Mouse (Mus musculus): Measurements from ENCODE around the gene Fbxl16. TPM values are rescaled to one million over a fixed set of nuclear protein-coding genes. Genes with fewer than 3 reads are reported as not detected.
A peak's percentile ranks its signal among the peaks of the same experiment; 100 is the strongest.

Gene Fbxl16
- polyA plus RNA-seq, 1 experiment from 2014 or later, result 16.7 TPM

GRCm38 (mm10) chr17:25867836-25868600 is 59.1 kb downstream of the Fbxl16 start:
- H3K27me3 ChIP-seq (ENCODE audit: insufficient read depth, poor library complexity, severe bottlenecking), result 0 out of 2 replicates have a peak, but pooled peaks cover 2% of the 10 kb centered on the region
- WGBS, result 1% methylated on average over 42 of the region's 42 CpGs
- peak; percentile 66 for DNase-seq (ENCODE audit: low spot score)
- no peaks in the 10 kb centered on the region for H3K36me3 ChIP-seq
- H3K4me1 ChIP-seq (replicated peaks), result peaks cover 32% of the 10 kb centered on the region
- peak overlapping the region; percentile 90 for H3K4me3 ChIP-seq
- H3K9me3 ChIP-seq, result no peaks in the 10 kb centered on the region
- H3K27ac ChIP-seq, result peak overlapping the region; percentile 85

- WGBS, result under 1% methylated on average over 24 of the region's 24 CpGs
- H3K9me3 ChIP-seq, result no peaks in the 10 kb centered on the region
- DNase-seq (ENCODE audit: low spot score), result peak; percentile 80
- peak within 1 kb of the TSS; percentile 85 for H3K27ac ChIP-seq
- 0 out of 2 replicates have a peak, but pooled peaks cover 2% of the 10 kb centered on the region for H3K27me3 ChIP-seq (ENCODE audit: insufficient read depth, poor library complexity, severe bottlenecking)
- no peaks in the 10 kb centered on the region for H3K36me3 ChIP-seq
- peaks cover 36% of the 10 kb centered on the region for H3K4me1 ChIP-seq (replicated peaks)
- peak within 1 kb of the TSS; percentile 90 for H3K4me3 ChIP-seq
Observed at GRCm38 (mm10) chr17:25868601-25869191, 59.8 kb downstream of the Fbxl16 start, which contains the start of gene Mcrip2. Gene Mcrip2, minus strand, starts transcription at chr17:25868764.

- H3K9me3 ChIP-seq, result no peaks in the 10 kb centered on the region
- WGBS, result 91% methylated on average over 8 of the region's 8 CpGs
- 0 out of 2 replicates have a peak, but pooled peaks cover 2% of the 10 kb centered on the region for H3K27me3 ChIP-seq (ENCODE audit: insufficient read depth, poor library complexity, severe bottlenecking)
- H3K27ac ChIP-seq, result no peak overlapping the region
- DNase-seq (ENCODE audit: low spot score), result no peak
- peaks cover 44% of the 10 kb centered on the region for H3K4me1 ChIP-seq (replicated peaks)
- no peaks in the 10 kb centered on the region for H3K36me3 ChIP-seq
- H3K4me3 ChIP-seq, result no peak overlapping the region
Observed at GRCm38 (mm10) chr17:25869498-25869897, 60.6 kb downstream of the Fbxl16 start.

GRCm38 (mm10) chr17:25869954-25870353 is 61.1 kb downstream of the Fbxl16 start:
- 84% methylated on average over 2 of the region's 2 CpGs for WGBS
- no peak overlapping the region for H3K27ac ChIP-seq

More at GRCm38 (mm10) chr17:25869954-25870353, 61.1 kb downstream of the Fbxl16 start:
- Histone ChIP-seq H3K27me3 (ENCODE audit: insufficient read depth, poor library complexity, severe bottlenecking) (0 out of 2 replicates have a peak, but pooled peaks cover 2% of the 10 kb centered on the region), H3K9me3 (no peaks in the 10 kb centered on the region), H3K4me3 (no peak overlapping the region), H3K36me3 (no peaks in the 10 kb centered on the region), H3K4me1 (replicated peaks) (peaks cover 45% of the 10 kb centered on the region)
- no peak for DNase-seq (ENCODE audit: low spot score)

Other genes starting within 250 kb of the Fbxl16 start
- 9.1 and 10.7 TPM in 2 replicates for gene Sox8, start 238.4 kb upstream of the Fbxl16 start, polyA plus RNA-seq (2016; fragmentation: Nextera tagmentation; extraction: Ambion mirVana)
- 27.3 and 29.4 TPM in 2 replicates for gene Lmf1, start 230.0 kb upstream of the Fbxl16 start, polyA plus RNA-seq (2016; fragmentation: Nextera tagmentation; extraction: Ambion mirVana)
- gene Gng13, start 91.9 kb upstream of the Fbxl16 start, polyA plus RNA-seq (2016; fragmentation: Nextera tagmentation; extraction: Ambion mirVana), result 2.4 and 4.4 TPM in 2 replicates
- 47.2 and 60.4 TPM in 2 replicates for gene Chtf18, start 81.7 kb upstream of the Fbxl16 start, polyA plus RNA-seq (2016; fragmentation: Nextera tagmentation; extraction: Ambion mirVana)
- gene Rpusd1, start 81.4 kb upstream of the Fbxl16 start, polyA plus RNA-seq (2016; fragmentation: Nextera tagmentation; extraction: Ambion mirVana), result 22.2 and 24.8 TPM in 2 replicates
- gene Mslnl, start 73.0 kb upstream of the Fbxl16 start, polyA plus RNA-seq (2016; fragmentation: Nextera tagmentation; extraction: Ambion mirVana), result not detected in 2 replicates
- 0.33 TPM in 1 of 2 replicates, not detected in the other for gene Msln, start 54.7 kb upstream of the Fbxl16 start, polyA plus RNA-seq (2016; fragmentation: Nextera tagmentation; extraction: Ambion mirVana)
- gene Narfl, start 35.3 kb upstream of the Fbxl16 start, polyA plus RNA-seq (2016; fragmentation: Nextera tagmentation; extraction: Ambion mirVana), result 25.3 and 25.7 TPM in 2 replicates
- gene Haghl, start 23.4 kb upstream of the Fbxl16 start, polyA plus RNA-seq (2016; fragmentation: Nextera tagmentation; extraction: Ambion mirVana), result 68.1 and 88.5 TPM in 2 replicates
- 0.95 and 1.2 TPM in 2 replicates for gene Ccdc78, start 22.5 kb upstream of the Fbxl16 start, polyA plus RNA-seq (2016; fragmentation: Nextera tagmentation; extraction: Ambion mirVana)
- 68.1 and 76.0 TPM in 2 replicates for gene Fam173a, start 16.2 kb upstream of the Fbxl16 start, polyA plus RNA-seq (2016; fragmentation: Nextera tagmentation; extraction: Ambion mirVana)
- gene AC134908.4, start 13.4 kb upstream of the Fbxl16 start, polyA plus RNA-seq (2016; fragmentation: Nextera tagmentation; extraction: Ambion mirVana), result 3.4 and 4.5 TPM in 2 replicates
- 174 and 193 TPM in 2 replicates for gene Metrn, start 11.9 kb upstream of the Fbxl16 start, polyA plus RNA-seq (2016; fragmentation: Nextera tagmentation; extraction: Ambion mirVana)
- gene Wdr24, start 14.5 kb downstream of the Fbxl16 start, polyA plus RNA-seq (2016; fragmentation: Nextera tagmentation; extraction: Ambion mirVana), result 30.1 and 30.7 TPM in 2 replicates
- 51.5 and 64.3 TPM in 2 replicates for gene Jmjd8, start 19.8 kb downstream of the Fbxl16 start, polyA plus RNA-seq (2016; fragmentation: Nextera tagmentation; extraction: Ambion mirVana)
- 360 and 390 TPM in 2 replicates for gene Stub1, start 24.3 kb downstream of the Fbxl16 start, polyA plus RNA-seq (2016; fragmentation: Nextera tagmentation; extraction: Ambion mirVana)
- 1.7 and 3.1 TPM in 2 replicates for gene Rhbdl1, start 28.2 kb downstream of the Fbxl16 start, polyA plus RNA-seq (2016; fragmentation: Nextera tagmentation; extraction: Ambion mirVana)
- 1.5 and 3.1 TPM in 2 replicates for gene Gm20683, start 32.7 kb downstream of the Fbxl16 start, polyA plus RNA-seq (2016; fragmentation: Nextera tagmentation; extraction: Ambion mirVana)
- 18.8 and 28.5 TPM in 2 replicates for gene Rhot2, start 35.8 kb downstream of the Fbxl16 start, polyA plus RNA-seq (2016; fragmentation: Nextera tagmentation; extraction: Ambion mirVana)
- 46.0 and 54.4 TPM in 2 replicates for gene Wdr90, start 52.4 kb downstream of the Fbxl16 start, polyA plus RNA-seq (2016; fragmentation: Nextera tagmentation; extraction: Ambion mirVana)
- gene Mcrip2, start 59.7 kb downstream of the Fbxl16 start, polyA plus RNA-seq (2016; fragmentation: Nextera tagmentation; extraction: Ambion mirVana), result 10.6 and 14.7 TPM in 2 replicates
- 69.9 and 73.9 TPM in 2 replicates for gene Mettl26, start 66.0 kb downstream of the Fbxl16 start, polyA plus RNA-seq (2016; fragmentation: Nextera tagmentation; extraction: Ambion mirVana)
- 5.8 and 26.3 TPM in 2 replicates for gene Wfikkn1, start 71.8 kb downstream of the Fbxl16 start, polyA plus RNA-seq (2016; fragmentation: Nextera tagmentation; extraction: Ambion mirVana)
- 33.4 and 43.4 TPM in 2 replicates for gene Rab40c, start 110.6 kb downstream of the Fbxl16 start, polyA plus RNA-seq (2016; fragmentation: Nextera tagmentation; extraction: Ambion mirVana)
- gene Pigq, start 135.9 kb downstream of the Fbxl16 start, polyA plus RNA-seq (2016; fragmentation: Nextera tagmentation; extraction: Ambion mirVana), result 65.4 and 72.6 TPM in 2 replicates
- gene Nhlrc4, start 135.9 kb downstream of the Fbxl16 start, polyA plus RNA-seq (2016; fragmentation: Nextera tagmentation; extraction: Ambion mirVana), result 0.21 and 0.55 TPM in 2 replicates
- 0.25 and 0.34 TPM in 2 replicates for gene A930017K11Rik, start 143.5 kb downstream of the Fbxl16 start, polyA plus RNA-seq (2016; fragmentation: Nextera tagmentation; extraction: Ambion mirVana)
- 32.4 and 35.0 TPM in 2 replicates for gene Capn15, start 176.7 kb downstream of the Fbxl16 start, polyA plus RNA-seq (2016; fragmentation: Nextera tagmentation; extraction: Ambion mirVana)

Data from hindbrain, embryonic 10.5 days (tissue).